Mouse (Mus musculus) testis, postnatal 10 days (tissue): Measurements from ENCODE around the gene Bmt2.
A peak's percentile ranks its signal among the peaks of the same experiment; 100 is the strongest.

ENCODE experiments used
- DNase-seq: peaks from one replicate; pipeline ENCODE4 v3.0.0; 2021; ENCODE audit warnings: low spot score

The Bmt2 gene

DNA sequence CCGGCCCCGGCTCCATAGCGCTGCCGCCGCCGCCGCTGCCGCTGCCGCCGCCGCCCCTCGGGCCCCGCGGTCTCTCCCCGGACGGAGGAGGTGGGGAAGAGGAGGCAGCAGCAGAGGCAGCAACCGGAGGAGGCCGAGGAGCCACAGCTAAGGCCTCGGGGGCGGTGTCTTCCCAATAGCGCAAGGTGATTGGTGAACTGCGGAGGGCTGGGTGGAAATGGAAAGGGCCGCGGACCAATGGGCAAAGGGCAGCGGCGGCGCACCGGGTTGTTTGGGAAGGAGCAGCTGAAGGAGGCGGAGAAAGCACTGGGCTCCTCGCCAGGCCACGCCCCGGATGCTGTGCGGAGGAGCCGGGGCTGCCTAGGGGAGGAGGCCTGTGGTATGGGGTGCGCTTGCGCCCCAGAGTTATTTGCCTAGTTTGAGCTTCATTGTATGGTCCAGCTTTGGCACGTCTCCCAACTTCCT, at the start of gene Bmt2:
Gene Bmt2, minus strand, starts transcription at position 149 of the 465 bp plus-strand sequence.
- DNase-seq: peak; percentile 99

DNA sequence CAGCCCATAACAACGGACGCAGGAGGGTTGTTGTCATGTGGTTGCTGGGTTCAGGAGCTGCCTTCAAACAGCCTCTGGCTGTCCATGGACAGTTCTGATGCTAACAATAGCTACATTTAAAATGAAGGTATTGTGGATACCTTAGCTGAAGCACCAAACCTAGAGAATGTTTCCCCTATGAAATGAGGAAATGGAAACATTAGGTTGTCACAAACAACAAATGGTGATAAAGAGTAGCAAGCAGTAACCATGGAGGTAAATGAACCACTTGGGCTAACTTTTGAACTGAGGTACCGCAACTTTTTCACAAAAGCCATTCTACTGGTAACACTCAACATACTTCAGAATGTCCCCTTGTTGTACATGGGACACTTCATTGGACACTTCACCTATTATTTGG, 44.4 kb upstream of the Bmt2 start:
- DNase-seq: no peak

DNA sequence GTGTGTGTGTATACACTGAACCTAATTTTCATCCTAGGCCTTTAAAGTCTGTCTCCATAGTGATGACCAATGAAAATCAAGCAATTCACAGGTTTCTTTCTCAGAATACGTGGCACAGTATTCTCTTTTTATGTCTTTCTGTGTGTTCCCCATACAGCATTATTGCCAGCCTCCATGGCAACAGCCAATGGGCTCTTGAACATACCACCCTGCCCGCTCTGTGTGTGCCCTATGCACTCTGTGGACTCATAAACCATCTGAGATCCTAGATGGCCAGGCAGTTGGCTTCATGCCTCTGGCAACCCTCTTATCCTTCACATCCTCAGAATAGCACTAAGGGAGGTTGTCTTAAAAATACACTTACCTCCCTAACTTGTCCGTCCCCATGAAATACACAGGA, 37.1 kb upstream of the Bmt2 start:
- no peak for DNase-seq

DNA sequence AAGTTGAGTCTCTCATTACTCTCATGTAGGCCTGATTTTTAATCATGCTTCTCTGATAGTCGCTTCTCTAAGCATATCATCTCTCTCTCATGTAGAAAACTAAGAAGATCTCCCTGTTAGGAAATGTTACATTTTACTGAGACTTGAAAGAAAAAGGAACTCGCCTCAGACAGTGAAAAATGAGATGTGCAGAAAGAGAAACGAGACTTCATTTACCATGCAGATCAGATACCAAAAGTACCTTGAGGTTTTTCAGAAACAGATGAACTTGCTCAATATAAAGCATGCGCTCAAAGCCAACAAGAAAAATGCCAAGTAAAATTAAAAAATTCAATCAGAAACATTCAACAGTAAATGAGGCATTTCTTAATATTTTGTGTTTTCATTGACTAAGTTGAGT, 19.1 kb upstream of the Bmt2 start:
- no peak for DNase-seq

DNA sequence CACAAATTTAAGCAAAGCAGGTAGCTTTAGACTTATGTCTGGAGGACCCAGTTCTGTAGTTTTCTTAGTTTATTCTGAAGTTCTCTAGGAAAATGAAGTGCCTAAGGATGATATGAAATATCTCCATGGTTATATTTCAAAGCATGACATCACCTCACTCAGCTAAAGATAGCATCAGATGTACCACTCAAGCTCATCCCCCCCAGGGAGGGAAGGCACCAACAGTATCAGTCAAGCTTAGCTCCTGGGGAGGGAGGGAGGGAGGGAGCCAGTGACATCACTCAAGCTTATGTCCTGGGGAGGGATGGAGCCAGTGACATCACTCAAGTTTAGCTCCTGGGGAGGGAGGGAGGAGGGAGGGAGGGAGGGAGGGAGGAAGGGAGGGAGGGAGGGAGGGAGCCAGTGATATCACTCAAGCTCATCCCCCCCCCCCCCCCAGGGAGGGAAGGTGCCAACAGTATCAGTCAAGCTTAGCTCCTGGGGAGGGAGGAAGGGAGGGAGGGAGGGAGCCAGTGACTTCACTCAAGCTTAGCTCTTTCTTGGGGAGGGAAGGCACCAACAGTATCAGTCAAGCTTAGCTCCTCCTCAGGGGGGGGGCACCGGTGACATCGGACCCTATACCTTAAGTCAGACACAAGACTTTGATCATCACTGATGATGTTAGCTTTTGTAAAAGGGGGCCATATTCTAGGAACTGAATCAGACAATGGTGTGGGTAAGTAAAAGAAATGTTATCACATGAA, 17.5 kb upstream of the Bmt2 start:
- no peak for DNase-seq

DNA sequence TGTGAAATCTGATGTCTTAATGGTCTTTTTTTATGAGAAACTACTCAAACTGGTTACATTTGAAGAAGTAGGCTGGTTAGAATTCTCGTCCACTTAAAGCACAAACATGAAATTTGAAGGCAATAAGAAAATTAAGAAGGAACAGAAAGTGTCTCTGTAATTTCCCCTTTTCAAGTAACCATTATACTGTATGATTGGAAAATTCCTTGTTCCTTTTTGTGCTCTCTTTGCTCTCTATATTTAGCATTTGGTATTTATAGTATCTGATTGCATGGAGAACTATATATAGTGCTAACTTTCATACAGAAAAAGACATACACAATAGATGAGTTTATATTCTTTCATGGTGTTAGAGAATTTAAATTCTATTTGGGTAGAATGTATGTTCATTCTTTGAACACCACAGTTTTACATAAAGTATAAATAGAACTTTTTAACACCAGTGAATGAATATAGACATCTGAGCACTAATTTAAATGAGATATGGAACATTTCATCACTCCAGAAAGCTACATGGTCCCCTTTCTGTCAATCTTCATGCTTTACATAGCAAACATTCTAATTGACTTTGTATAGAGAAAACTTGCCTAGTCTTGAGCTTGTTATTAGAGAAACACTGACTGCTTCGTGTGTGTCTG, 14.0 kb upstream of the Bmt2 start:
- DNase-seq: no peak

DNA sequence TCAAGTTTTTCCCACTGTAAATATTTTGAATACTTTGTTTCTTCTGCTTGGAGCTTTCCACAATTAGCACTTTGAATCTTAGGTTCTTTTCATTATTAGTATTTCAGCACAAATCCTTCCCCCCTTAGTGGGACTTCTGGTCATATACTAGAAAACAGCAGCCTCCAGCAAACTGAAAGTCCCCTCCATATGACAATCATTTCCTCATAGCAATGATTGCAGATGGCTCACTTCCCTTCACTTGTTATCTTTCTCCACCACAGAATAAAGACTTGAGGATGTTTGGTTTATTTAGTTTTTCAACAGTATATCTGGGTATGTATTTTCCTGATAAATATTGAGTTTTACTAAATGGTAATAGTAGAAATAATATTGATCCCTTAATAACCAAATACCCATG, 12.6 kb upstream of the Bmt2 start:
- no peak for DNase-seq

DNA sequence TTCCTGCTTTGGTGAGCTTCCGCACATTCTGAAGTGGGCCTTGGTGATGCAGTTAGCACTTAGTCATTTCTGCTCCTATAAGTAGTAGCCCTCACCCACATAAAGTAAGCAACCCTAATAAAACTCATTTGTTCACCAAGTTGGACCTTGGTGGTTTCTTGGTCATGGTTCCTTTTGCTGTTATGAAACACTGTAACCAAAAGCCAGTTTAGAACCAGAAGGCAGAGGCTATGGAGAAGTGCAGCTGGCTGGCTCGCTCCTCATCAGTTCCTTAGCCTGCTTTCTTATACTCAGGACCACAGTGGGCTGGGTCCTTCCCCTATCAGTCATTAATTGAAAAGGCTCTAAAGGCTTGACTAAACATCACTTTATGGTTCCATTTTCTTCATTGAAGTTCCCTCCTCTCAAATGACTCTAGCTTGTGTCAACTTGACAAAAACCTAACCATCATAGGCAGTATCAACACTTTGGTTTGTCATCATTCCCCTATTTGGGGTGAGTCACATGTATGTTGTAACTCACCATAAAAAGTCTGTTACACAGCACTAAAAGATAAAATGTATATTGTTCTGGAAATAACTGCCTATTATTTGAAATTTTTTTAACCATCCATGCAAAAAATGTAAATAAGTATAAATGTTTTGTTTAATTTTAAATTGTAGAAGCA, 6.3 kb upstream of the Bmt2 start:
- no peak for DNase-seq

DNA sequence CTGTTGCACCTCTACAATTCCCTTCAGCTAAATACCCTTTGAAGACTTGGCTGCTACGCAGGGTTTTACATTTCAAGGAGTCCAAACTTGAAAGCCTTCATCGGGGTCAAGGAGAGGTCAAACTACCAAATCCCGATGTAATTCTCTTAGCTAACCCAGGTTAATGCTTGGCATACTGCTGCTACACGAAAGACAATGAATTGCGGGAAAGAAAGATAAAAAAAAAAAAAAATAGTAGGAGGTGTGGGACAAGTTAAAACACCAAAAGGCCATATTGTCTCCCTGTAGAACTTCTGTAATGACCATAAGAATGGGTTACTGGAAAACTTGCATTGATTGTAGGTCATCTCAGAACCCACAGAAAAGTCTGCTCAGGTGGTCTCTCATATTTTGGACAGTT, 583 bp upstream of the Bmt2 start:
- no peak for DNase-seq

DNA sequence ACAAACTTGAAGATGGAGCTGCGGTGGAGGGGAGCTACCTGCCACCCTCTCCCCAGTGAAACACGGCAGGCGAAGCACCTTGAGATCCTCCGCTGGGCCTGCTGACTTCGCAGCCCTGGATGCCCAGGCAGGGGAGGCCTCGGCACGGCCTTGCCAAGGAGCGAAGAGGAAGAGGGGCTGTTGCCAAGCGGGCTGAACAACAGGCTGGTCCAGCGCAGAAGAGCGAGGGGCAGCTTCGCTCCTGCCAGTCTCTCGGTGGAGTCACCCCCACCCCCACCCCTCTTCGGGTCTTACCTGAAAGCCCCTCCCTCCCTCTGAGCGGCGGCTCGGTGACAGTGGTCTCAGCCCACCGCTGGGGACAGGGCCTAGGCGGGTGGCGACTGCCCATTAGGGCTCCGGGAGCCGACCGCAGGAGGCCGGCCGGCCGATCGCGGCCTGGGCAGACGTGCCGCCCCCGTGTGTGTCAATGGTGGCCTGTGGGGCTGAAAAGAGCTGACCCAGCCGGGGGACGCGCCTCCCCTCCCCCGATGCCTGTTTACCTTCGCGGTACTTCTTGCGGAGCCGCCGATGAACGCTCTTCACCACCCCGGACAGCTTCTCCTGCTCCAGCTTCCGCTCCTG, 515 bp downstream of the Bmt2 start:
- DNase-seq: peak; percentile 76

DNA sequence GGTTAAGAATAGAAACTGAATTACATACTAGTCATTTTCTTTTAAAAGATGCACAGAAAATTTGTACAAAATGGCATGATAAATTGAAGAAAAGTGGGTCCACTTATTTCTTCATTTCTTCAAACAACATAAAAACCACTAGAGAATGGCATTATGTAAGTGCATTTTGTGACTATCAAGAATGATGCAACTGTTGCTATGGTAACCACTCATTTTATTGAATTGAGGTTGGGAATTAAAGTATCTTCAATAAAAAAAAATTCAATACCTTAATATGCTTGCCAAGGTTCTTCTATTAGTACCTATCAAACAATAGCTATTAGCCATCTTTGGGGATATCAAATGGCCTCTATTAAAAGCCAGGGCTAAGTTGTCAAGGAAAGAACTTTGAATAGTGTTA, 1.6 kb downstream of the Bmt2 start:
- no peak for DNase-seq

DNA sequence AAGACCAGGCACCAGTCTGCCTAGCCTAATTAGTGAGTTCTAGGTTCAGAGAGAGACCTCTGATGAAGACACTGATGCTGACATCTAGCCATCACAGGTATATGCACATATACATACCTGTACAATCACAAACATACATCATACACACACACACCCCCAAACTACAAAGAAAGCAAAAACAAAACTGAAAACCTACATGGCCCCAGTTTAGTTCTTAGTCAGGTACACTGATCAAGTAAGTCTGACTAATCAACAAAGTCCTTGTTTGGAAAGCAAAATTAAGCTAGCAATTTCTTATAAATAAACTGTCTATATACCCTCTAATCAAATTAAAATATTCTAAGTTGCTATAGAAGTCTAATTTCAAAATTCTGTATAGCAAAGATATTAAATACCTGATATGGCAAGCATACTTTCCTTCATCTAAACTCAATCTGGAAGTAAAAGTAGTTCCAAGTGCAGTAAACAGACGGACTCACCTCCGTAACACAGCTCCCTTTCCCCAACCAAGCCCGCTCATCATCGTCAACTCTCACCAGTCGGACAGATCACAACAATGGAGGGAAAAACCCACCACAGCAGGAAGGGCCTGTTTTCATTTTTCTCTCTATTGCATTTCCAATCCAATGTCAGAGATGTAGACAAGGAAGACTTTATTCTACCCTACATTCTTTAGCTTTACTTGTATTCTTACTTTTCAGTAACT, 3.0 kb downstream of the Bmt2 start:
- DNase-seq: no peak

DNA sequence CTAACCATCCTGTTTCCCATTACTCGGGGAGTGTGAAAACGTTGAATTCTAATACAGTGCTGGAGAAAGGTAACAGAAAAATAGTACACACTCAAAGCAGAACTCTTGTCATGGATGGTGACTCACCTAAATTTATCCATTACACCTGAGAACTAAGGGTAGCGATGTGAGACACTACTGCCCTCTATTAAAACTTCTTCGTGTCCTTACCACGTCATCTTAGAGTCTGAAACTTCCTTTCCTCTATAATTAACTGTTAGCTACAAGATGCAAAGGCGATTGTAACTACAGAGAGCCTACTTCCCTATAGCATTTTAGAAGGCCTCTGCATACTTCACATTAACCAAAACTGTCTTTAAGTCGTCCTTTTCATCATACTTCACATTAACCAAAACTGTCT, 12.1 kb downstream of the Bmt2 start:
- no peak for DNase-seq

DNA sequence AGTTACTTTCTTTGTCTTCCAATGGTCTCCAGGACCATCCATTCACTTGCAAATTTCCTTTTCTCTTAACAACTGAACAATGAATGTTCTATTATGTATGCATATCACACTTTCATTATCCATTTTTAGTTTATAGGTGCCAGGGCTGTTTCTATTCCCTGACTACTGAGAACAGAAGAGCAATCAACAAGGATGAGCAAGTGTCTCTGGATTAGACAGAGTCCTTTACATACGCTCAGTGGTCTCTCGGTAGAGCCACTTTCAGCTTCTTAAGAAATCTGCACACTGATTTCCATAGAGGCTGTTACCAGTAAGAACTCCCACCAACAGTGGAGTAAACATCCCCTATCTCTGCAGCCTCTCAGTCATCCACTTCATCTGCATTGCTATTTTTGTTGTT, 19.8 kb downstream of the Bmt2 start:
- no peak for DNase-seq

DNA sequence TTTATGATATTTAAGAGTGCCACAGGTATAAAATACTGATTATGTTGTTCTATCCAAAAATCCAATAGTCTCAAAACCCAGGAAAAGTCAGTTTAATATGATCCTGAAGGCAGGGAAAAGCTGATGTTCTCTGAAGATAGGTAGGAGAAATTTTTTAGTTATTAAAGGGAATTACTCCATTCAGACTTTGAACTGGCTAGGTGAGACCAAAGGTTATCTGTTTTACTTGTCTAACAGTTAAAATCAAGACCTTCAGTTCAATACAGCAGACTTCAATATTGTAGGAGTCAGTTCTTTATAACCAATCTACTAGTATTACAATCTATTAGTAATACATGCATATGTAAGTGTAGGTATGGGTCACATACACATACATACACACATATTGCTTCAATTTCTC, 23.7 kb downstream of the Bmt2 start:
- DNase-seq: no peak

DNA sequence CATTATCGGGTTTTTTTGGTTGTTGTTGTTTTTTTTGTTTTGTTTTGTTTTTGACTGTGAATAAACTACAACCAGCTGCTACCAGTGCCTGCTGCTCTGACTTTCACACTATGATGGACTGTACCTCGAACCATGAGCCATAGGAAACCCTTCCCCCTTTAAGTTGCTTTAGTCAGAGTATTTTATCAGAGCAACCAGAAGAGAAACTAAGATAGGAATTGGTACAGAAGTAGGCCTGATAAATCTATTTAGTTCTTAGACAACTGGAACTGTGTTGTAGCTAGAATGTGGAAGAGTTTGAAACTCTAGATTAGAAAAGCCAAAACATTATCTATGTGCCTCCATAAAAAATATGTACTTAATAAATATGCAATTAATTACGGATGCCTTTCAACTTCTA, 25.5 kb downstream of the Bmt2 start:
- DNase-seq: no peak

DNA sequence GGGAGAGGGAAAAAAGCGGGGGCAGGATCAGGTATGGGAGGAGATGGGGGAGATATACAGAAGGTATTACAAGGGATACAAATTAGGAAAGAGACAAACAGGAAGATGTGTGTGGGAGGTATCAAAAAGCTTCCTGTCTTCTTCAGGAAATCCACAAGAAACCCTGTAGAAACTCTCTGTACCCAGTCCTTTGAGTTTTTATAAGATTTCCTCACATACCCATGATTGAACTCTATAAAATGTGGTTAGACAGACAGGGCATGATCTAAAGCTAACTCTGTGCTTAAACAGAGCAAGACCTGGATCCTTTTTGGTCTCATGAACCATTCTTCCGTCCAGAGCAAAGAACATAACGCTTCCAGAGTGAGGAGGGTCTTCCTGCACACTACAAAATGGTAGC, 26.9 kb downstream of the Bmt2 start:
- no peak for DNase-seq

DNA sequence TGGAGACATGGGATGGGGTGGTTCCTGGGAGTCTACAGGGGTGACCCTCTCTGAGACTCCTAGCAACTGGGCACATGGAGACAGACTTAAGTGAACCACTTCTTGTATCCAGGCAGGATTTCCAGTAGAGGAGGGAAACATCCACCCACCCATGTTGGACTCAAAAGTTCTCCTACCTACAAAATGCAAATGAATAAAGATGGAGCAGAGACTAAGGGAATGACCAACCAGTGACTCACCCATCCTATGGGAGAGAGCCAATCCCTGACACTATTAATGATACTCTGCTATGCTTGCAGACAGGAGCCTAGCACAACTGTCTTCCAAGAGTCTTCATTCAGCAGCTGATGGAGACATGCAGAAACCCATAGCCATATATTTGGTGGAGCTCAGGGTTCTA, 29.5 kb downstream of the Bmt2 start:
- DNase-seq: no peak

DNA sequence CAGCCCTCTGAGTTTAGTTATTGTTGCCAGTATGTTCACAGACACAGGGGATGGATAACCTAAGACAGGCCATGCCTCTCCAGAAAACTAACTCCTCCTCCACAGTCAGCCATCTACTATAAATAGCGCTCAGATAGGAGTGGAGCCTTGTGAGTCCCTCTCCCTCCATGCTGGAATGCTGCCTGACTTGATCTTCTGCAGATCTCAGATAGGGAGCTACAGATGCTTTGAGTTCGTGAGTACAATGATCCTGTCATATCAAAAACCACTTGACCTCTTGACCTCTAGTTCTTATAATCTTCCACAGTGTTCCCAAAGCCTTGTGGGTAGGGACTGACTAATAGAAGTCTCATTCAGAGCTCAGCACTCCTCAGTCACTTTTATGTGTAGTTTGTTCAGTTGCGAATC, 41.2 kb downstream of the Bmt2 start:
- no peak for DNase-seq

DNA sequence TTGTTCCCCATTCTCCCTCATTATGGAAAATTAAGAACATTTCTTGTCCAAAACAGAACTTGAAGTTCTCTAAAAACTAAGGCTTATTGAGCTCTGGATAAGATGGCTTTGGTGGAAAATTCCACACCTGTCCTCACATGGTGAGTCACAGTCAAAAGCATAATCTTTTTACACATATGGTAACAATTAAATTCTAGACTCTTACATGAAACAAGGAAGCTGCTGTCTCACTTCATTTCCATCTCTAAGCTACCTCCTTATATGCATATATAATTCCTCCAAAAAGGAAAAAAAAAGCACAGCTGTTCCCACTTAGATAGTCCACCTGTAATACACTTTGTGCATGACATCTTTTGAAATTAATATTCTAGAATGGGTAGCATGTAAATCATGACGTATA, 45.2 kb downstream of the Bmt2 start:
- no peak for DNase-seq

DNA sequence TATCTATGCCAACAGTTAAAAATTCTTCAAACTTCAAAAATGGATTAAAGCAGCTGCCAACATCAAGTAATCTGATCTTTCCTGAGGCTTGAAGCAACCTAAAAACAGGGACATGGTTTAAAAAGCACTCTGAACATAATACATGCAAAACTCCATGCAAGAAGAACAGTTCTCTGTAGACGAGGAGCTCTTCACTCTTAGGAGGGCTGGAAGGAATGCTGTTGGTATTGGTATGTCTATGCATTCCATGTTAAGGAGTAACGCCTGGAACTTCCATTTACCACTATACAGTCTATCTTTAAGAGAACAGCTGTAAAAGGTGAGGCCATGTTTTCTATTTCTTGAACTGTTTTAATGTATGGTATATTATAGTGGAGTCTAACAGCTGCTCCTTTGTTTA, 47.2 kb downstream of the Bmt2 start:
- no peak for DNase-seq

DNA sequence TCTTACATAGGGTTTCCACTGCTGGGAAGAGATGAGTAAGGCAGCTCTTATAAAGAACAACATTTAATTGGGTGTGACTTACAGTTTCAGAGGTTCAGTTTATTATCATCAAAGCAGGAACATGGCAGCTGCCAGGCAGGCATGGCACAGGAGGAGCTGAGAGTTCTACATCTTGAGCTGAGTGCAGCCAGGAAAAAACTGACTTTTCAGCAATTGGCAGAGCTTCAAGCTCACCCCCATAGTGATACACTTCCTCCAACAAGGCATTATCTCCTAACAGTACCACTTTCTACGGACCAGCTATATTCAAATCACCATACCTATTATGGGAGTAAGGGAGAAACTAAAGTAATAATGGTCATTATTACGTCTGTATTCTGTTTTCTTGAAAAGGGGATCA, 58.1 kb downstream of the Bmt2 start:
- DNase-seq: no peak
